Mouse (Mus musculus) limb, embryonic 13.5 days (tissue): Measurements from ENCODE around the gene Fbxw7. TPM values are rescaled to one million over a fixed set of nuclear protein-coding genes. Genes with fewer than 3 reads are reported as not detected.
A peak's percentile ranks its signal among the peaks of the same experiment; 100 is the strongest.

Experiments used
- ATAC-seq: fragments of 200-750 bp; cut with Nextera tagmentation; 2 replicates; pipeline ENCODE4 v1.8.0; 2017; ENCODE audit warnings: low read depth, moderate number of reproducible peaks, moderate TSS enrichment; ENCODE audit not compliant: low FRiP score
- H3K27ac ChIP-seq: fragments of 300-500 bp; sonication (generic); 2 replicates; pipeline ENCODE4 v1.5.1; 2015; ENCODE audit warnings: inconsistent platforms, mild to moderate bottlenecking, moderate library complexity
- H3K27me3 ChIP-seq: fragments of 300-500 bp; sonication (generic); 2 replicates; pipeline ENCODE4 v1.6.1; 2015; ENCODE audit warnings: mild to moderate bottlenecking, inconsistent platforms
- H3K36me3 ChIP-seq: fragments of 300-500 bp; sonication (generic); 2 replicates; pipeline ENCODE4 v1.6.1; 2015; ENCODE audit warnings: inconsistent platforms, mild to moderate bottlenecking, moderate library complexity
- H3K4me1 ChIP-seq: fragments of 300-500 bp; sonication (generic); 2 replicates; pipeline ENCODE4 v1.6.1; 2015; ENCODE audit warnings: inconsistent platforms
- H3K4me2 ChIP-seq: fragments of 300-500 bp; sonication (generic); replicated peaks from 2 replicates; pipeline ENCODE4 v1.6.1; 2015; ENCODE audit warnings: inconsistent platforms, mild to moderate bottlenecking, moderate library complexity
- H3K4me3 ChIP-seq: fragments of 300-500 bp; sonication (generic); 2 replicates; pipeline ENCODE4 v1.5.1; 2015; ENCODE audit warnings: moderate library complexity, mild to moderate bottlenecking, inconsistent platforms
- H3K9ac ChIP-seq: fragments of 300-500 bp; sonication (generic); 2 replicates; pipeline ENCODE4 v1.6.1; 2015; ENCODE audit warnings: mild to moderate bottlenecking, inconsistent platforms
- H3K9me3 ChIP-seq: fragments of 300-500 bp; sonication (generic); 2 replicates; pipeline ENCODE4 v1.6.1; 2016; ENCODE audit warnings: inconsistent platforms
- WGBS: fragments of 180-500 bp; shearing (Covaris S2); methylation state at CpG from one replicate; pipeline ENCODE4 v1.1.7; 2015; 5-methylcytosine and 5-hydroxymethylcytosine counted together
- polyA plus RNA-seq: library from polyadenylated mRNA; unstranded; fragments of >200 nt; fragmentation: Nextera tagmentation; extraction: Ambion mirVana; gene quantifications from 2 replicates; pipeline ENCODE4 v1.2.1, GENCODE M21; 2015

Fbxw7 gene
- 13.0 and 13.3 TPM in 2 replicates for polyA plus RNA-seq

- no peaks in the 10 kb centered on the region for H3K9me3 ChIP-seq
- H3K4me3 ChIP-seq: peak within 1 kb of the TSS; percentile 97
- peak within 1 kb of the TSS; percentile 91 for H3K9ac ChIP-seq
- no peaks in the 10 kb centered on the region for H3K27me3 ChIP-seq
- peaks cover 25% of the 10 kb centered on the region for H3K4me1 ChIP-seq
- H3K36me3 ChIP-seq: peaks cover 5% of the 10 kb centered on the region; the same call in 1 of the 2 replicates
- ATAC-seq: peak; percentile 67
- WGBS: 0% methylated on average over 43 of the region's 76 CpGs
- H3K4me2 ChIP-seq: peak within 1 kb of the TSS; percentile 98
- H3K27ac ChIP-seq: peak within 1 kb of the TSS; percentile 94
These were observed at the start of gene Fbxw7 for GRCm38 (mm10) chr3:84814762-84815381. Gene Fbxw7 (plus strand): TSS chr3:84815268.

- H3K9me3 ChIP-seq: peaks cover 3% of the 10 kb centered on the region; the same call in 1 of the 2 replicates
- no peak overlapping the region for H3K4me2 ChIP-seq
- no peak overlapping the region for H3K4me3 ChIP-seq
- H3K4me1 ChIP-seq: peaks cover under 1% of the 10 kb centered on the region; the same call in 1 of the 2 replicates
- no peak overlapping the region for H3K27ac ChIP-seq
- no peak for ATAC-seq
- H3K36me3 ChIP-seq: no peaks in the 10 kb centered on the region
- WGBS: 89% methylated on average over 4 of the region's 4 CpGs
- H3K27me3 ChIP-seq: no peaks in the 10 kb centered on the region
- no peak overlapping the region for H3K9ac ChIP-seq
These were observed 46.1 kb upstream of the Fbxw7 start for GRCm38 (mm10) chr3:84768940-84769339.

- Histone ChIP-seq H3K4me2 (no peak overlapping the region), H3K36me3 (no peaks in the 10 kb centered on the region), H3K9ac (no peak overlapping the region), H3K4me3 (no peak overlapping the region), H3K9me3 (peaks cover 3% of the 10 kb centered on the region; the same call in 1 of the 2 replicates), H3K4me1 (peaks cover 5% of the 10 kb centered on the region; the same call in 1 of the 2 replicates), H3K27me3 (no peaks in the 10 kb centered on the region), H3K27ac (no peak overlapping the region)
- WGBS: 86% methylated on average over 6 of the region's 6 CpGs
- ATAC-seq: no peak
These were observed 45.7 kb upstream of the Fbxw7 start for GRCm38 (mm10) chr3:84769411-84769810.

GRCm38 (mm10) chr3:84770518-84770917, 44.5 kb upstream of the Fbxw7 start:
- H3K4me1 ChIP-seq: peaks cover 12% of the 10 kb centered on the region
- H3K36me3 ChIP-seq: no peaks in the 10 kb centered on the region
- WGBS: 79% methylated on average over 6 of the region's 6 CpGs
- no peak overlapping the region for H3K9ac ChIP-seq
- no peak overlapping the region for H3K4me2 ChIP-seq
- H3K27ac ChIP-seq: no peak overlapping the region
- H3K9me3 ChIP-seq: peaks cover 3% of the 10 kb centered on the region; the same call in 1 of the 2 replicates
- no peak overlapping the region for H3K4me3 ChIP-seq
- H3K27me3 ChIP-seq: no peaks in the 10 kb centered on the region
- no peak for ATAC-seq

GRCm38 (mm10) chr3:84771980-84772379, 43.1 kb upstream of the Fbxw7 start:
- Histone ChIP-seq H3K9me3 (peaks cover 3% of the 10 kb centered on the region; the same call in 1 of the 2 replicates), H3K9ac (no peak overlapping the region), H3K4me3 (no peak overlapping the region), H3K27me3 (no peaks in the 10 kb centered on the region), H3K27ac (no peak overlapping the region), H3K4me2 (no peak overlapping the region), H3K36me3 (no peaks in the 10 kb centered on the region), H3K4me1 (peaks cover 20% of the 10 kb centered on the region)
- 74% methylated on average over 2 of the region's 2 CpGs for WGBS
- ATAC-seq: no peak

- ATAC-seq: no peak
- H3K4me1 ChIP-seq: peaks cover 20% of the 10 kb centered on the region
- no peak overlapping the region for H3K4me2 ChIP-seq
- H3K9me3 ChIP-seq: peaks cover 3% of the 10 kb centered on the region; the same call in 1 of the 2 replicates
- H3K4me3 ChIP-seq: no peak overlapping the region
- peak overlapping the region; percentile 82; the same call in 1 of the 2 replicates for H3K27ac ChIP-seq
- 24% methylated on average over 8 of the region's 8 CpGs for WGBS
- H3K27me3 ChIP-seq: no peaks in the 10 kb centered on the region
- no peak overlapping the region for H3K9ac ChIP-seq
- no peaks in the 10 kb centered on the region for H3K36me3 ChIP-seq
These were observed 40.6 kb upstream of the Fbxw7 start for GRCm38 (mm10) chr3:84774246-84775066.

- Histone ChIP-seq H3K36me3 (no peaks in the 10 kb centered on the region), H3K9me3 (peaks cover 3% of the 10 kb centered on the region; the same call in 1 of the 2 replicates), H3K4me3 (no peak overlapping the region), H3K27ac (peak overlapping the region; percentile 82), H3K9ac (no peak overlapping the region), H3K27me3 (no peaks in the 10 kb centered on the region), H3K4me2 (no peak overlapping the region), H3K4me1 (peaks cover 20% of the 10 kb centered on the region)
- whole genome bisulfite sequencing: 68% methylated on average over 6 of the region's 6 CpGs
- no peak for ATAC-seq
These were observed 40.0 kb upstream of the Fbxw7 start for GRCm38 (mm10) chr3:84775067-84775423.

GRCm38 (mm10) chr3:84775577-84775976, 39.5 kb upstream of the Fbxw7 start:
- Histone ChIP-seq H3K4me1 (peaks cover 20% of the 10 kb centered on the region), H3K9ac (no peak overlapping the region), H3K27ac (peak overlapping the region; percentile 82), H3K4me3 (no peak overlapping the region), H3K9me3 (peaks cover 3% of the 10 kb centered on the region; the same call in 1 of the 2 replicates), H3K4me2 (no peak overlapping the region), H3K36me3 (no peaks in the 10 kb centered on the region), H3K27me3 (no peaks in the 10 kb centered on the region)
- ATAC-seq: 0 out of 2 replicates have a peak, but pooled peaks have one; percentile 28
- 34% methylated on average over 4 of the region's 4 CpGs for WGBS

GRCm38 (mm10) chr3:84776084-84776483, 39.0 kb upstream of the Fbxw7 start:
- Histone ChIP-seq H3K9me3 (peaks cover 2% of the 10 kb centered on the region; the same call in 1 of the 2 replicates), H3K4me2 (no peak overlapping the region), H3K4me3 (no peak overlapping the region), H3K27me3 (no peaks in the 10 kb centered on the region), H3K27ac (peak overlapping the region; percentile 82; the same call in 1 of the 2 replicates), H3K4me1 (peaks cover 20% of the 10 kb centered on the region), H3K36me3 (no peaks in the 10 kb centered on the region), H3K9ac (no peak overlapping the region)
- 63% methylated on average over 1 of the region's 1 CpGs for WGBS
- ATAC-seq: no peak

GRCm38 (mm10) chr3:84787914-84788313, 27.2 kb upstream of the Fbxw7 start:
- 79% methylated on average over 4 of the region's 4 CpGs for WGBS
- Histone ChIP-seq H3K4me1 (no peaks in the 10 kb centered on the region), H3K9me3 (peaks cover 13% of the 10 kb centered on the region), H3K27ac (no peak overlapping the region), H3K27me3 (no peaks in the 10 kb centered on the region), H3K4me2 (no peak overlapping the region), H3K9ac (no peak overlapping the region), H3K36me3 (no peaks in the 10 kb centered on the region), H3K4me3 (no peak overlapping the region)
- ATAC-seq: no peak

GRCm38 (mm10) chr3:84804036-84804435, 11.0 kb upstream of the Fbxw7 start:
- ATAC-seq: no peak
- no peaks in the 10 kb centered on the region for H3K27me3 ChIP-seq
- no peak overlapping the region for H3K27ac ChIP-seq
- no peak overlapping the region for H3K9ac ChIP-seq
- H3K36me3 ChIP-seq: no peaks in the 10 kb centered on the region
- H3K4me1 ChIP-seq: no peaks in the 10 kb centered on the region
- no peaks in the 10 kb centered on the region for H3K9me3 ChIP-seq
- H3K4me2 ChIP-seq: no peak overlapping the region
- 68% methylated on average over 9 of the region's 9 CpGs for WGBS
- H3K4me3 ChIP-seq: no peak overlapping the region

- Histone ChIP-seq H3K27ac (no peak overlapping the region), H3K9ac (no peak overlapping the region), H3K4me2 (no peak overlapping the region), H3K27me3 (no peaks in the 10 kb centered on the region), H3K36me3 (no peaks in the 10 kb centered on the region), H3K4me1 (no peaks in the 10 kb centered on the region), H3K9me3 (no peaks in the 10 kb centered on the region), H3K4me3 (no peak overlapping the region)
- no peak for ATAC-seq
- WGBS: 85% methylated on average over 2 of the region's 2 CpGs
These were observed 8.9 kb upstream of the Fbxw7 start for GRCm38 (mm10) chr3:84806206-84806605.
